Mouse (Mus musculus) heart, embryonic 14.5 days (tissue): ENCODE data around the gene Lgr6. TPM values are rescaled to one million over a fixed set of nuclear protein-coding genes. Genes with fewer than 3 reads are reported as not detected.

Experiments used
- ATAC-seq: fragments of 200-750 bp; cut with Nextera tagmentation; 2 replicates; pipeline ENCODE4 v1.8.0; 2017; ENCODE audit warnings: low read depth, moderate TSS enrichment; ENCODE audit not compliant: insufficient number of reproducible peaks, insufficient read depth, low FRiP score
- H3K27ac ChIP-seq, 2 experiments: fragments of 200-500 bp in 1 of 2; fragments of 300-500 bp in 1 of 2; sonication (generic) in 1 of 2; replicated peaks in 1 of 2; 2 replicates each; pipeline ENCODE4 v1.5.1; 2012 to 2014; ENCODE audit warnings: low read depth in 2 of 2, low read length in 2 of 2, control low read depth in 1 of 2, mild to moderate bottlenecking in 1 of 2, mixed read lengths in 1 of 2; ENCODE audit not compliant: control insufficient read depth in 1 of 2, insufficient read depth in 1 of 2
- H3K27me3 ChIP-seq: fragments of 300-500 bp; sonication (generic); 2 replicates; pipeline ENCODE4 v1.6.1; 2014; ENCODE audit warnings: mild to moderate bottlenecking, low read length, control low read depth; ENCODE audit not compliant: control insufficient read depth, insufficient read depth
- H3K36me3 ChIP-seq: fragments of 300-500 bp; sonication (generic); 2 replicates; pipeline ENCODE4 v1.6.1; 2014; ENCODE audit warnings: mild to moderate bottlenecking, control low read depth, low read length, mixed read lengths; ENCODE audit not compliant: control insufficient read depth, insufficient read depth
- H3K4me1 ChIP-seq, 2 experiments: fragments of 200-500 bp in 1 of 2; fragments of 300-500 bp in 1 of 2; sonication (generic) in 1 of 2; 2 replicates each; pipeline ENCODE4 v1.6.1; 2012 to 2014; ENCODE audit warnings: low read length in 2 of 2, control low read depth in 1 of 2, mixed read lengths in 1 of 2; ENCODE audit not compliant: control insufficient read depth in 2 of 2, insufficient read depth in 2 of 2
- H3K4me2 ChIP-seq: fragments of 300-500 bp; sonication (generic); 2 replicates; pipeline ENCODE4 v1.6.1; 2014; ENCODE audit warnings: mild to moderate bottlenecking, low read length
- H3K4me3 ChIP-seq, 2 experiments: fragments of 200-500 bp in 1 of 2; fragments of 300-500 bp in 1 of 2; sonication (generic) in 1 of 2; 2 replicates each; pipeline ENCODE4 v1.5.1; 2012 to 2014; ENCODE audit warnings: low read length in 2 of 2, mild to moderate bottlenecking in 2 of 2, control low read depth in 1 of 2, low read depth in 1 of 2, moderate library complexity in 1 of 2; ENCODE audit not compliant: control insufficient read depth in 1 of 2, insufficient read depth in 1 of 2
- H3K9ac ChIP-seq: fragments of 300-500 bp; sonication (generic); 2 replicates; pipeline ENCODE4 v1.6.1; 2014; ENCODE audit warnings: mild to moderate bottlenecking, low read length
- H3K9me3 ChIP-seq: fragments of 300-500 bp; sonication (generic); 2 replicates; pipeline ENCODE4 v1.6.1; 2016; ENCODE audit warnings: low read length, control low read depth; ENCODE audit not compliant: control insufficient read depth
- WGBS: fragments of 180-500 bp; shearing (Covaris S2); extraction: QIAGEN DNeasy Blood & Tissue Kit; methylation state at CpG from one replicate; pipeline ENCODE4 v1.1.7; 2014; 5-methylcytosine and 5-hydroxymethylcytosine counted together
- polyA plus RNA-seq: library from polyadenylated mRNA; unstranded; fragments of >200 nt; fragmentation: Nextera tagmentation; extraction: Ambion mirVana; gene quantifications from 2 replicates; pipeline ENCODE4 v1.2.1, GENCODE M21; 2014

The Lgr6 gene
- polyA plus RNA-seq, 1 experiment from 2014 or later: 2.5 TPM

DNA sequence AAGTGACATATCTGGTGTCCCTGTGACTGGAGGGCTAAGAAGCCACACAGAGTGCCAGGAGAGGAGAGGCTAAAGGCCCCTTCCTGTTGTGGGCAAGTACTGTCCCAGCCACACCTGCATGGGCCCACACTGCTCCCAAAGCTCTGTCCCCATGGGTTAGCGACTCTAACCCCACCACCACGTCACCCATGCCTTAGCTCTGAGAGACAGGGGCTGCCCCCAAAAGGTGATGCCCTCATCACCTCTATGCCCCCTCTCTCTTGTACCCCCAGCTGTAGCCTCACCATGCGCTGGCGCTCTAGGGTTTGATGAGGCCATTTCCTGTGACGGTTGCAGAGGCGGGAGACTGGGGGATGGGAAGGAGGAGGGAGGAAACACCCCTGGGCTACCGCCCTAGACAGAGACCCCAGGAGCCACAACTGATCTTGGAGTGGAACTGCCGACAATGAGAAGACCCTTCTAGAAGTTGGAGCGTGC is 27.9 kb upstream of the Lgr6 start:
- WGBS: 78% methylated on average over 9 of the region's 9 CpGs
- ATAC-seq: no peak
- Histone ChIP-seq H3K27ac (no peak overlapping the region), H3K4me3 (no peak overlapping the region), H3K36me3 (no peaks in the 10 kb centered on the region), H3K4me2 (no peak overlapping the region), H3K4me1 (peaks cover 18 to 21% of the 10 kb centered on the region in 2 experiments), H3K27me3 (peaks cover 32% of the 10 kb centered on the region), H3K9me3 (no peaks in the 10 kb centered on the region), H3K9ac (no peak overlapping the region)

DNA sequence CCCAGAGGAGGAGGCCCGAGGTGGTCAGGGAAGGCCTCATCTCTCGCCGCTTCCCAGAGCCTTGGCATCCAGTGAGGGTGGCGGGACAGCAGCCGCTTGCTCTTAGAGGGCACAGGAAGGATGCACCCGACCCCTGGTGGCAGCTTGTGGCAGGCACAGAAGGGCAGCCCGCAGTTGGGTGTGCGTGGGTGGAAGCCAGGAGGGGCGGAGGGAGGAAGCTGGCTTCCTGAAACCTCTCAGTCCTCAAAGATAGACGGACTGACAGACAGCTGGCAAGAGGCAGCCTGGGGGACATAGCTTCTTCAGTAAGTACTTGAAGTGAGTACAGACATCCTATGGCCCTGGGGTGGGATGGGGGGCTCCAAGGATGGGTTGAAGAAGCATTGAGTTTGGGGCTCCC is 27.4 kb upstream of the Lgr6 start, which contains the start of gene Ptpn7:
TSS of gene Ptpn7 (plus strand) at position 228 of the 400 bp plus-strand sequence.
- no peak for ATAC-seq
- no peak within 1 kb of the TSS for H3K9ac ChIP-seq

DNA sequence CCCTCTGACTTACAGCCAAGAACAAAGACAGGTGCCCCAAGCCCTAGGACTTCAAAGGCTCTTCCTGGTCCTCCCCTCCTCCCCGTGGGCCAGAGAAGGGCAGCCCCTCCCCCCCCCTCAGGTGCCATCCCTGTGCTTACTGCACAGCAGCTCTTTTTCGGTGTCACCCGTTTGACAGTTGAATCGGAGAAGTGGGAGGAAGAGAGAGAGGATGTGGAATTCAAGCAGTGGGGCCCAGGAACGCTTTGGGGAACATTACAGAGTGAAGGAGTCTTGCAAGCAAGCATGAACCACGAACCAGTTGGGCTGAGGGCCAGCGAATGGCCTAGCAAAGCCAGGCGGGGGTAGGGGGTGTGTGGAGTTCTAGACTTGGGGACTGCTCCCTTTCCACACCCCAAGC is 26.5 kb upstream of the Lgr6 start:
- Histone ChIP-seq H3K9ac (no peak overlapping the region), H3K27ac (no peak overlapping the region), H3K4me1 (peaks cover 18 to 25% of the 10 kb centered on the region in 2 experiments), H3K4me2 (no peak overlapping the region), H3K27me3 (peaks cover 41% of the 10 kb centered on the region), H3K9me3 (no peaks in the 10 kb centered on the region), H3K4me3 (no peak overlapping the region), H3K36me3 (no peaks in the 10 kb centered on the region)
- 48% methylated on average over 8 of the region's 8 CpGs for WGBS
- no peak for ATAC-seq

More for the DNA sequence above, 27.4 kb upstream of the Lgr6 start, which contains the start of gene Ptpn7:
- H3K4me3 ChIP-seq: no peak within 1 kb of the TSS
- H3K4me2 ChIP-seq: no peak within 1 kb of the TSS
- H3K4me1 ChIP-seq: peaks cover 18 to 21% of the 10 kb centered on the region in 2 experiments
- 12% methylated on average over 10 of the region's 10 CpGs for WGBS
- no peaks in the 10 kb centered on the region for H3K9me3 ChIP-seq
- peaks cover 36% of the 10 kb centered on the region for H3K27me3 ChIP-seq
- H3K36me3 ChIP-seq: no peaks in the 10 kb centered on the region
- no peak within 1 kb of the TSS for H3K27ac ChIP-seq

DNA sequence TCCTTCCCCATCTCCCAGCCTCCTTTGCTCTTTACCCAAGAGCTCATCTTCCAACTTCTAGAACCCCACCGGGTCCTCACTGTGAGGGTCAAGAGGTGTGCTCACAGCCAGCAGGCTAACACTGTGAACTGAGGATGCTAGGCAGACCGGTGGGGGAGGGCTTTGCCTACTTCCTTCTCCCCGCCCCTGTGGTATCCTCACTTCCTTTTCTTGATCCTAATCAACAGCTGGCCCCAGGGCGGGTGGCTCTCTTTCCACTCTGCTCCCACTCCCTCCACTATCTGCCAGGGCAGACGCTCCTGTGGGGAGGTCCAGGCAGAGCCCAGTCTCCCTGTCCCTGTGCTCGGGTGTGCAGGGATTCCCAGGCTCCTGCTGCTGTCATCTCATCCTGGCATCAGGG is 26.0 kb upstream of the Lgr6 start:
- no peak overlapping the region for H3K9ac ChIP-seq
- no peak overlapping the region for H3K27ac ChIP-seq
- 24% methylated on average over 6 of the region's 6 CpGs for WGBS
- ATAC-seq: no peak
- no peaks in the 10 kb centered on the region for H3K36me3 ChIP-seq
- H3K4me3 ChIP-seq: no peak overlapping the region
- peaks cover 46% of the 10 kb centered on the region for H3K27me3 ChIP-seq
- no peak overlapping the region; the same call in 1 of the 2 replicates for H3K4me2 ChIP-seq
- H3K9me3 ChIP-seq: no peaks in the 10 kb centered on the region
- peaks cover 21 to 25% of the 10 kb centered on the region in 2 experiments for H3K4me1 ChIP-seq

DNA sequence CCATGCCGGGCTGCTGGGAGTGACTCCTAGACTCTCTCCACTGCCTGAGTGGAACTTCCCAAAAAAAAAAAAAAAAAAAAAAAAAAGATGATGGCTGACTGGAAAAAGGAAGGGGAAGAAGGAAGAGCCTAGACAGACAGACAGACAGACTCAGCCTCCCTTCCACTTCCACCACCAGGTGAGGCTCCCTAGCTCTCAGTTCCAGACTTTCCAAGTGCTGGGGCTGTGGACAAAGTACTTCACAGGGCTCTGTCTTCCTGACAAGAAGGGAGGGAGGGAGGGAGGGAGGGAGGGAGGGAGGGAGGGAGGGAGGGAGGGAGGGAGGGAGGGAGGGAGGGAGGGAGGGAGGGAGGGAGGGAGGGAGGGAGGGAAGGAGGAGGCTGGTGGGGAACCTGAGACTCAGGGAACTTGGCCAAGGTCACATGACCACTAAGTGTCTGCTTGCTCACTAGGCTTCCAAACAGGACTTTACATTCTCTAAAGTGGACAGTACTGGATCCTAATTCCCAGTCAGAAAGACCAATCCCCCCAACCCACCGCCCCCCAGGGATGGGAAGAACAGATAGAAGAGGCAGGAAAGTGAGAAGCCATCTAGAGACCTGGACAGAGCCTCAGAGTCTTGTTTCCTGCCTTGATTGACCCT is 25.4 kb upstream of the Lgr6 start:
- no peak overlapping the region for H3K27ac ChIP-seq
- no peak overlapping the region for H3K4me3 ChIP-seq
- 58% methylated on average over 2 of the region's 2 CpGs for WGBS
- H3K4me2 ChIP-seq: no peak overlapping the region
- ATAC-seq: no peak
- H3K4me1 ChIP-seq: peaks cover 21 to 25% of the 10 kb centered on the region in 2 experiments
- no peaks in the 10 kb centered on the region for H3K36me3 ChIP-seq
- H3K9me3 ChIP-seq: no peaks in the 10 kb centered on the region
- no peak overlapping the region for H3K9ac ChIP-seq
- H3K27me3 ChIP-seq: peaks cover 47% of the 10 kb centered on the region

DNA sequence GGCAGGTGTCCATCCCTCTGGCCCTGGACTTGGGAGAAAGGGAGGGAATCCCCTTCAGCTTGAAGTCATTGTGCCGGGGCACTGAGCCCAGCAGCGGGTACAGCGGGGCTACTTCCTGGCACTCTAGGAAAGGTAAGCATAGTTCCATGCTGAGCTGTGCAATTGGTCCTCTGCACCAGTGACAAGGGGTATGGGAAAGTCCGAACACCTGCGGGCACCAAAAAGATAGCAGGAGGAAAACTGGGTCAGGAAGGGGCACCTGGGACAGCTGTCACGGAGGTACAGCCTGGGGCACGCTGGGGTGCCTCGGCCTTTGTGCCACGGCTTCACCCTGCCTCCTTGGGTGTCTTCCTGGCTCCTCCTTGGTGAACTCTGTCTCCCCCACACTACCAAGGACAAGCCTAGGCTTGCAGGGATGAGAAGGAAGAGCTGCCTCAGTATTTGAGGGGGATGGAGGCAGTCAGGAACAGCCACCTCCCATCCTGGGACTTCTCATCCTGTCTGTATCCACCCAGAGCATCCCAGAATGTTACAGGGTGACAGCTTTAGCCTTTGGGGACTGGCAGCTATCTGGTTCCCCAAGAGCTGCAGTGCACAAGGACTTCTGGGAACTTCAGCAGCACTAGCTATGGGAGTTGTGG is 24.6 kb upstream of the Lgr6 start:
- Histone ChIP-seq H3K4me2 (no peak overlapping the region), H3K4me3 (no peak overlapping the region), H3K27ac (no peak overlapping the region), H3K27me3 (peaks cover 55% of the 10 kb centered on the region), H3K4me1 (peaks cover 21 to 25% of the 10 kb centered on the region in 2 experiments), H3K9ac (no peak overlapping the region), H3K9me3 (no peaks in the 10 kb centered on the region), H3K36me3 (no peaks in the 10 kb centered on the region)
- ATAC-seq: no peak
- 74% methylated on average over 9 of the region's 9 CpGs for WGBS

DNA sequence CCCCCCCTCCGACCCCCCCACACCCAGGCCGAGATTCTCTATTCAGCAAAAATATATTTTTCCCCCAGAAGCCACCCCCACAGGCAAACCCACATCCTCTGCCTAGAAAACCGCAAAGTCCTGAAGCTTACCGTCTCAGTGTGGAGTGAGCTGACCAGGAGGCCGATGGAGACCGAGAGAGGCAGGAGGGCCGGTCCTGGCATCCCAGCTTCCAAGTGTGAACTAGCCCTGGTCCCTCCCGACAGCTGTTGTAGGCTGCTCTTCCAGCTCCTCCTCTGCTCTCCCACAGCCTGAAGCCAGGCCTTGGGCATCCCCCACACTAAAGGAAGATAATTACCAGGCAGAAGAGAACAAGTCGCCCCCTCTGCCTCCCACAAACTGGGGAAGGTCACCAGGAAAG is 23.9 kb upstream of the Lgr6 start:
- no peak overlapping the region for H3K9ac ChIP-seq
- 12% methylated on average over 9 of the region's 9 CpGs for WGBS
- H3K4me3 ChIP-seq: no peak overlapping the region
- no peak overlapping the region for H3K4me2 ChIP-seq
- no peak for ATAC-seq
- H3K27me3 ChIP-seq: peaks cover 56% of the 10 kb centered on the region
- no peak overlapping the region for H3K27ac ChIP-seq
- no peaks in the 10 kb centered on the region for H3K9me3 ChIP-seq
- H3K4me1 ChIP-seq: peaks cover 21 to 25% of the 10 kb centered on the region in 2 experiments
- H3K36me3 ChIP-seq: no peaks in the 10 kb centered on the region
